Mouse (Mus musculus): ENCODE results near the gene Gm36079.
"Not testable (repeated sequence)": the region's sequence is repeated elsewhere in the genome, so short reads cannot be mapped to it uniquely, and the experiment has no call there.

Gene Gm36079

GRCm38 (mm10) chr13:120015348-120016007 lies 11.3 kb downstream of the Gm36079 start:
- not testable (repeated sequence) for DNase-seq (ENCODE audit: low read depth, low spot score)

DNA sequence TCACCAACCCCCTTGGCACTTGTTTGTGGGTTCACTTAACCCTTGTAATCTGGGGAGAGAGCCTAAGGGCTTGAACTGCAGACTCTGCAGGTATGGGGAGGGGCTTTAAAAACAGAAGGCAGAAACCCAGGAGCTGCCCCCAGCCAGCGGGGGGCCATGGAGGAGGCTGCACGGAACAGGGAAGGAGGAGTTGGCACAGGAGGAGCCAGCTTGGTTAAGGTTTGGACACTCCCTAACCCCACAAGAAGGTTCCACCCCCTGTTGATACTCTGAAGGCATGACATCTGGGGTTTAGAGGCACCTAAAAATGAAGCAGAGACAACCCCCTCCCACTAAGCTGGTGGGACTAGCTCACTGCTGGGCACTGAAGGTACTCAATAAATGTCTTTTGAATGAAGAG lies 12.8 kb downstream of the Gm36079 start:
- not testable (repeated sequence) for DNase-seq (ENCODE audit: low read depth, low spot score)

GRCm38 (mm10) chr13:120013544-120013943 lies 13.3 kb downstream of the Gm36079 start:
- DNase-seq (ENCODE audit: low read depth, low spot score): not testable (repeated sequence)

- not testable (repeated sequence) for DNase-seq (ENCODE audit: low read depth, low spot score)
Observed at GRCm38 (mm10) chr13:120010068-120010467, 16.7 kb downstream of the Gm36079 start.

DNA sequence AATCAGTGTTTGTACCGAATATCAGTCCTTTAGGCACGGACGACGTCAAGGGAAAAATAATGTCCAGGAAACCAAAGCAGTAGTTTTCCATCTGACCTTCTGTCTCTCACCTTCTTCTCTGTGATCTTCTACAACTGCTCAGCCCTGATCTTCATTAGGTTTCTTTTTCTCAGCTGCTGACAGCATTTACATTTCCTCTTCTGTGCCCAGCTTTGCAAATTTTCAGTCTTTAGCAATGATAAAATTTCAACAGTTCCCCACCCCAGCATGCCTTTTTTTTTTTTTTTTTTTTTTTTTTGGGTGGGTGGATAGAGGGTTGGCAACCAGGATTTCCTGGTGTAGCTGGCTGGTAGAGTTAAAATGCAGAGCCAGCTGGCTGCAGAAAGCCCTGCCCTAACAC lies 27.6 kb downstream of the Gm36079 start:
- DNase-seq (ENCODE audit: low read depth, low spot score): not testable (repeated sequence)

- not testable (repeated sequence) for DNase-seq (ENCODE audit: low read depth, low spot score)
Observed at GRCm38 (mm10) chr13:119998442-119999086, 28.2 kb downstream of the Gm36079 start.

DNA sequence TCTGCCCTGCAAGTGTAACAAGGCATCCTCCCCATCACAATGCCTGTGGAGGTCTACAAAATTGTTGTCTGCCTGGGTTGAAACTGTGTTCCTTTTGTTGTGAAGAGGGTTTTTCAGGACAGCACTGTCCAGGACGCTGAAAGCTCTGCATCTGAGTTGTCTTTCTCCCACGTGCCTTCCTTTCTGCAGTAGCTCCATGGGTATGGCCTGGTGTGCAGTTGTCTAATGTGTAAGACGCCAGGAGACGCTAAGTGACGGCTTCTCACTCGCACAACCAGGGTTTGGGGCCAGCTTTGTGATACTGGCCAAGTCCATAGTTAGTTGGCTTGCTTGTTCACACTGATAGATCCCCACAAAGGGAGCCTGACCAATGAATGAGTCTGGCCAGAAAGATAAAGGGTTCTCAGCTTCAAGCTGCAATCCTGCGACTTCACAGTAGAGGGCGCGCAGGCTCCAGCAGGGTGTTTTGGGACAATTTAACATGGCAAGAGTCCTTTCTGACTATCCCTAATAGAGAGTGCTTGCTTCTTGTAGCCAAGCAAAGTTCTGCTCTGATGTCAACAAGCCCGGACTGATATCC lies 34.8 kb downstream of the Gm36079 start:
- not testable (repeated sequence) for DNase-seq (ENCODE audit: low read depth, low spot score)

DNA sequence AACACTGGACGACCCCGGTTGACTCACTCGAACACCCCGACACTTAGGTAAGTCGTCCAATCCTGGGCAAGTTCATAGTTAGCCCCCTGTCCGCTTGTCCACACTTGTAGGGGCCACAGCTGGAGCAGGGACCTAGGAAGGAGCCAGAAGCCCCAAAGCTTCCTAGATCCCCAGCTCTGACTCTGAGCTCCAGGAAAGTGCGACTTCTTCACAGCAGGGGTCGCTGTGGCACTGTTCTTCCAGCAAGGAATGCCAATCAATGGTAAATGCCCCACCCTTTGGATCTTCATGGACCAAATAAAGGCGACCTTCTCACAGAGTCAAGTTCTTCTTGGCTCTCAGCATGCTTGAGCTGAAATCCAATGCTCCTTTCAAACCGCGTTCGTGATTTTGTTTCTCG lies 35.5 kb downstream of the Gm36079 start:
- DNase-seq (ENCODE audit: low read depth, low spot score): not testable (repeated sequence)
